Mouse (Mus musculus): ENCODE data around the gene Sec24b.

DNA sequence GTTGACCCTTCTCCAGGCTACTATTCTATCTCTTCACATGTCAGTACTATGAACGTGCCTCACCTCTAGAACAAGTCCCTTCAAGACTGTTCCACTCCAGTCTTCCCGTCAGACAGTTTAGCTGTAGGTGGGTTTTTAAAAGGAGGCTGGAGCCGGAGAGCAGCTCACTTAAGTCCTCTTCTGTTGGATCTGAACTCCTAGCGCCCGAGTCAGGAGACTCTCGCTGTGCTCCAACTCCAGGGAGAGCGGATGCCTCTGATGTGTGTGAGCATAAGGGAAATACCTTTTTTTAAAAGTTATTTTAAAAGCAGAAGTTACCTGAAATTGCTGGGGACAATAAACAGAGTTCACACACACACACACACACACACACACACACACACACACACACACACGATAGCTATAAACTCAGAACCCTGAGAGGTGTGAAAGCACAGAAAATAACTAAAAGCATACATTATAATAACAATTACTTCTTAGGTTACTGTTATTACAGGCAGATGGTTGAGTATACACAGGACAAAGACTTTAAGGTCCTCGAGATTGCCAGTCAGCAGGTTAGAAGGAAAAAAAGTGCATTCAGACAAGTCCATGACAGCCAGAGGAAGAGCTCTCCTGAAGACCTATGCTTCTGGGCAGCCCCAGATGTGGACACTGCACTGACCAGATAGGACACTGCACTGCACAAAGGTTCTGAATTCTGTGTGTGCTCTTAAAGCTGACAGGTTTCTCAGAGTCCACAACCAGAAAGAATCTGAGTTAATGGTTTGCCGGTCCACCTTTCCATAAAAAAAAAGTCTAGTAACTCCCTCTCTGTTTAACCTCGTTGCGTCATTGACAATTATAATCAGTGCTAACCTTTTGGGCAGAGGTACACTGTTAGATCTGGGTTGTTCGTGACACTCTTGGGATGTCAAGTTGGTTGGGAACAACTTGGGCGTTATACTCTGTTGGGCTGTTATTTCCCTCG, 5.7 kb downstream of the Sec24b start:
- TF ChIP-seq CTCF (IDR thresholded peaks at IDR 0.05; ENCODE audit: extremely low read depth, insufficient read depth, insufficient read length, insufficient replicate concordance) (no peak), POLR2A (IDR thresholded peaks at IDR 0.05; ENCODE audit: low read depth, low read length) (no peak)

Data from spleen, adult 2 months (tissue).